Mouse (Mus musculus) heart, adult 2 months (tissue): ENCODE measurements around the gene A1cf.

ENCODE experiments used
- EP300 ChIP-seq: fragments of 200-500 bp; IDR thresholded peaks from 2 replicates; pipeline ENCODE4 v1.6.1; 2011; ENCODE audit warnings: low read depth, low read length, control low read depth; ENCODE audit not compliant: insufficient read depth
- POLR2A ChIP-seq: fragments of 200-500 bp; IDR thresholded peaks from 2 replicates; pipeline ENCODE4 v1.6.1; 2011; ENCODE audit warnings: mild to moderate bottlenecking, low read depth, low read length, control low read depth; ENCODE audit not compliant: insufficient read depth

GRCm38 (mm10) chr19:31975882-31976281 is 107.3 kb downstream of the A1cf start:
- TF ChIP-seq EP300 (no peak), POLR2A (no peak)
